In genomic region chr4:49072886-49073285, GRCm38 (mm10) we compare ENCODE assay signal across 10 mouse cellular contexts. TPM values are rescaled to one million over a fixed set of nuclear protein-coding genes. Genes with fewer than 3 reads are reported as not detected.
DNase-seq lines count a peak whose midpoint lies in the region; ATAC-seq and TF ChIP-seq lines count a peak whose summit lies in the region.
"Had no signal": no experiment of that assay in that cellular context is flagged by ENCODE, and none has a peak within 500 bp of the region (broad histone marks: within the 10 kb centered on the region; RNA-seq: fewer than 3 reads in every experiment).

No protein-coding gene starts in this region.

- ATAC-seq in kidney, embryonic 14.5 days (ENCODE audit: low FRiP score, low TSS enrichment) = no peak
- no peak for ATAC-seq in forebrain, embryonic 16.5 days

- TF ChIP-seq CTCF in kidney, adult 2 months (conservative IDR thresholded peaks at IDR 0.05; ENCODE audit: insufficient read depth, insufficient read length, low read depth, low read length) = no peak

- H3K9me3 ChIP-seq in kidney, embryonic 14.5 days (ENCODE audit: control insufficient read depth, low read length) = no peaks in the 10 kb centered on the region
- no peaks in the 10 kb centered on the region for H3K9me3 ChIP-seq in forebrain, embryonic 16.5 days (ENCODE audit: control insufficient read depth, low read length)
- H3K9me3 ChIP-seq: embryonic facial prominence, embryonic 12.5 days; limb, embryonic 13.5 days had no signal

- TF ChIP-seq POLR2A in kidney, adult 2 months (IDR thresholded peaks at IDR 0.05; ENCODE audit: low read depth, low read length) = no peak

- no peak overlapping the region for H3K4me2 ChIP-seq in kidney, embryonic 14.5 days (replicated peaks; ENCODE audit: low read depth, low read length)
- no peak overlapping the region for H3K4me2 ChIP-seq in forebrain, embryonic 16.5 days (ENCODE audit: low read length)
- H3K4me2 ChIP-seq: embryonic facial prominence, embryonic 12.5 days; limb, embryonic 13.5 days had no signal

- H3K27me3 ChIP-seq in kidney, adult 2 months (replicated peaks; ENCODE audit: control insufficient read depth, insufficient read depth, low read length) = no peaks in the 10 kb centered on the region
- H3K27me3 ChIP-seq in kidney, embryonic 14.5 days (ENCODE audit: control insufficient read depth, insufficient read depth, low read length) = no peaks in the 10 kb centered on the region
- H3K27me3 ChIP-seq in forebrain, embryonic 16.5 days (replicated peaks; ENCODE audit: control insufficient read depth, insufficient read depth, low read length) = no peaks in the 10 kb centered on the region
- H3K27me3 ChIP-seq: embryonic facial prominence, embryonic 12.5 days; limb, embryonic 13.5 days had no signal

- H3K4me3 ChIP-seq in kidney, adult 2 months (ENCODE audit: insufficient read depth, low read depth, low read length) = no peak overlapping the region
- H3K4me3 ChIP-seq in kidney, embryonic 14.5 days (ENCODE audit: low read length) = no peak overlapping the region
- H3K4me3 ChIP-seq in forebrain, embryonic 16.5 days (replicated peaks; ENCODE audit: low read length) = no peak overlapping the region
- H3K4me3 ChIP-seq: embryonic facial prominence, embryonic 12.5 days; limb, embryonic 13.5 days had no signal

- H3K36me3 ChIP-seq in kidney, adult 2 months (ENCODE audit: control insufficient read depth, insufficient read depth, low read length) = no peaks in the 10 kb centered on the region
- H3K36me3 ChIP-seq in kidney, embryonic 14.5 days (ENCODE audit: control insufficient read depth, insufficient read depth, low read length) = no peaks in the 10 kb centered on the region
- H3K36me3 ChIP-seq in forebrain, embryonic 16.5 days (ENCODE audit: control insufficient read depth, insufficient read depth) = no peaks in the 10 kb centered on the region
- H3K36me3 ChIP-seq: embryonic facial prominence, embryonic 12.5 days; limb, embryonic 13.5 days had no signal

- no peaks in the 10 kb centered on the region for H3K4me1 ChIP-seq in kidney, adult 2 months (ENCODE audit: control insufficient read depth, insufficient read depth, low read length)
- H3K4me1 ChIP-seq in kidney, embryonic 14.5 days (ENCODE audit: control insufficient read depth, insufficient read depth, low read length) = no peaks in the 10 kb centered on the region
- no peaks in the 10 kb centered on the region for H3K4me1 ChIP-seq in forebrain, embryonic 16.5 days (replicated peaks; ENCODE audit: control insufficient read depth, insufficient read depth, low read length)
- H3K4me1 ChIP-seq: embryonic facial prominence, embryonic 12.5 days; limb, embryonic 13.5 days had no signal

- H3K9ac ChIP-seq in kidney, embryonic 14.5 days (ENCODE audit: low read depth, low read length) = no peak overlapping the region
- H3K9ac ChIP-seq in forebrain, embryonic 16.5 days (replicated peaks; ENCODE audit: low read depth, low read length) = no peak overlapping the region
- H3K9ac ChIP-seq: embryonic facial prominence, embryonic 12.5 days; limb, embryonic 13.5 days had no signal

- DNase-seq in kidney, adult 2 months = peak; percentile 69
- DNase-seq in adrenal gland, postnatal 4 days (ENCODE audit: low spot score in 2 of 2) = peak; percentile 23 to 65
- DNase-seq in heart, adult 9 months (ENCODE audit: low spot score in 2 of 2) = peak; percentile 54 to 71
- peak; percentile 65 for DNase-seq in layer of hippocampus, adult 9-11 months
- peak; percentile 16 to 48 for DNase-seq in right cerebral cortex, postnatal 36 days (ENCODE audit: low spot score in 2 of 2)
- no peak for DNase-seq in urinary bladder, adult 2 months (ENCODE audit: low spot score)

- H3K27ac ChIP-seq in kidney, adult 2 months (ENCODE audit: insufficient read depth, low read depth, low read length) = no peak overlapping the region
- no peak overlapping the region for H3K27ac ChIP-seq in kidney, embryonic 14.5 days (ENCODE audit: low read depth, low read length)
- no peak overlapping the region for H3K27ac ChIP-seq in forebrain, embryonic 16.5 days (ENCODE audit: low read length)
- H3K27ac ChIP-seq: embryonic facial prominence, embryonic 12.5 days; limb, embryonic 13.5 days had no signal

- WGBS in kidney, adult 2 months = 23% methylated on average over 4 of the region's 4 CpGs
- 79% methylated on average over 4 of the region's 4 CpGs for WGBS in kidney, embryonic 14.5 days
- WGBS in forebrain, embryonic 16.5 days = 56% methylated on average over 4 of the region's 4 CpGs

RNA-seq across cellular contexts. Expression of gene Plppr1, which starts 13.8 kb away (rescaled TPM):
- 0.77 and 0.88 TPM in 2 replicates for polyA plus RNA-seq in kidney, adult 2 months (2012; rRNA removed)
- 3.1 and 4.5 TPM in 2 replicates for polyA plus RNA-seq in kidney, embryonic 14.5 days (2014; fragmentation: Nextera tagmentation; extraction: Ambion mirVana)
- 1 to 10 TPM; 1.2 to 1.7 TPM for total RNA-seq in adrenal gland, postnatal 4 days (2021)
- polyA plus RNA-seq in forebrain, embryonic 16.5 days (2015; fragmentation: Nextera tagmentation; extraction: Ambion mirVana) = 59.8 and 60.2 TPM in 2 replicates
- not detected in 2 replicates for polyA plus RNA-seq in urinary bladder, adult 2 months (2012; rRNA removed)

Comparison
In these comparisons a context has a peak if more than half of its experiments do, and no peak if none do; other contexts are left out.
1. RNA of gene Plppr1, which starts 13.8 kb away (polyA plus RNA-seq): 59.8 to 60.2 TPM in forebrain, embryonic 16.5 days; 3.1 to 4.5 TPM in kidney, embryonic 14.5 days, 0.77 to 0.88 TPM in kidney, adult 2 months and not detected in urinary bladder, adult 2 months; every median in the first group is over 10 times any median in the second.